Mouse (Mus musculus): Measurements from ENCODE around the gene Krt32.
A peak's percentile ranks its signal among the peaks of the same experiment; 100 is the strongest.

Gene Krt32

DNA sequence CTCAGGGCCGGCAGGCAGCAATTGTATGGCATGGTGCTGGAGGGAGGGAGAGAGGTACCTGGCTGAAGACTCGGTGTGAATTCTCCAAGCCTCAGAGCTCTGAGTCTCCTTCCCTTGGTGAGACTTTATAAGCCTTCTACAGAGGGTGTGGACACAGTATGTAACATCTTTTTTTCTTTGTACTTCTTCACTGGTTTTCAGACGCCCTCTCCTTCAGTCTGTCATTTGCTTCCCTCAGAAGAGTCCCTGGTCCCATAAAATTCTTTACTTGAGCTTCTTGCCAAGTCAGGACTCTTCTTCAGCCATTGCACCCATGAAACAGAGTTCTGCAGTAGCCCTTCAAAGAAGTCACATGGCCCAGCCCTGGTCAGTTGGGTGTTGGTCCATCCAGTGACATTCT is 37.6 kb downstream of the Krt32 start, which contains the start of gene Krt31:
Gene Krt31, minus strand, starts transcription at position 101 of the 400 bp plus-strand sequence.
- DNase-seq, result no peak

DNA sequence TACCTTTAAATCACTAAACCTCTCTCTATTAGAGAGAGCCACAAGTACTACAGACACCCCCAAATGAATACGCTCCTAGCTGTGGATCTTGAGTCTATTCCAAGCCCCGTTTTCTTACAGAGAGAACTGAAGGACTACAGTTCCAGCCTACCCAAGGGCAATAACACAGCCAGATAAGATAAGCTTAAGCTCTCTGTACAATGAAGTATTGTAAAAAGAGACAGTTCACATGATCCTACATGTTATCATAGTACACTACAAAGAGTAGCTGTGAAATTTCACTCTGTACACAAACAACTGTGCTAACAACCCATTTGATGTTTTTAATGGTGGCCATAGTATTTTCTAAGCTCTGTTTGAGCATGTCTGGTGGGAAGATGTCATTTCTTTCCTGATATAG is 40.8 kb downstream of the Krt32 start:
- no peak for DNase-seq

DNA sequence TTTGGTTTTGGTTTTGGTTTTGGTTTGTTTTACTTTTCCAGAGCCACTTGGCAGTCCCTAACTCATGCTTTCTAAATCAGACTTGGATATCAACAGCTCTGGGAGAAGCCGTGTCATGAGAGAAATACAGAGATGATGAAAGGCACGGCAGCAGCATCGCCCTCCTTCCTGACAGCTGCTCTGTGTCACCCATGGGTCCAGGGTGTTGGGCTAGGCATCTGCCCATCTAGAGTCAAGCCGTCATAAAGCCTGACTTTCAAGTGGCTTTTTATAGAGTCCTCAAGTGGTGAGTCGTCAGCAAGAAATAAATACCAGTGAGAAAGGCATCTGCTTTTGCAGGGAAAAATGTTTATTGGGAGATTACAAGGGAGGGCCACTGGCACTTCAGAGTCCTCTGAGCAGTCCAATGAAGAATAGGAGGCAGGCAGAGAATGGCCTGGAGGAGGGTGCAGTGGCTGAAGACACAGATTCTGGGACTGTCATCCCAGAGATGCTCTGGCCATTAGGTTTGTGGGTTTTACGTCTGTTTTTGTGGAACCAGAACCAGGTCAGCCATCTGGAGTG is 41.6 kb downstream of the Krt32 start:
- DNase-seq, result peak in 1 of 2 experiments; percentile 65

DNA sequence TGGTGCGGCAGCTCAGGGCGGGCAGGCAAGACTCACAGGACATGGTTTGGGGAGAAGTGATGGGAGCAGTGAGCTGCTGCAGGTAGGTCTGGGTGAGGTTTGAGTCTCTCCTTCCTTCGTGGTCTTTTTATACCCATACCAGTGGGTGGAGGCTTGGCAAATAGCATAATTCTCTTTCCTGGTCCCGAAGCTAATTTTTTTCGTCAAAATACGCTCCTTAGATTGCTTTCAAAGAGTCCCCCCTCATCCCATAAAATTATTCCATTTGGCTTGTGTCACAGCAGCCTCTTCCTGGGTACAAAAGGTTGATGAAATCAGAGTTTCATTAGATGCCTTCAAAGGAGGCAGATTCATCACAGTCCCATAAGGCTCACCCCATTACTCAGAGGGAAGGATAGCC is 46.6 kb downstream of the Krt32 start, which contains the start of gene Krt34:
Gene Krt34, minus strand, starts transcription at position 101 of the 400 bp plus-strand sequence.
- DNase-seq, result no peak
